Mouse (Mus musculus): ENCODE results near the gene Adh5.
"Not testable (repeated sequence)": the region's sequence is repeated elsewhere in the genome, so short reads cannot be mapped to it uniquely, and the experiment has no call there.

DNA sequence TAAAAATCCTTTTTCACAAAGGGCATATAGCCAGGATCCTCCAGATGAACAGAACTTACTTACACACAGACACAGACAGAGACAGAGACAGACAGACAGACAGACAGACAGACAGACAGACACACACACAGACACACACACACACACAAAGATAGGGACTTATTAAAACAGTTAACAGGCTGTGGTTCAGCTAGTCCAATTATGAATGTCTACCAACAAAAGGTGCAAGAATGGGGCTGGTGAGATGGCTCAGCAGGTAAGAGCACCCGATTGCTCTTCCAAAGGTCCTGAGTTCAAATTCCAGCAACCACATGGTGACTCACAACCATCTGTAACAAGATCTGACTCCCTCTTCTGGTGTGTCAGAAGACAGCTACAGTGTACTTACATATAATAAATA lies 23.8 kb downstream of the Adh5 start:
- TF ChIP-seq CTCF, POLR2A (IDR thresholded peaks at IDR 0.05; ENCODE audit: insufficient read depth, low read depth, low read length): not testable (repeated sequence)
